Mouse (Mus musculus): ENCODE results near the gene Spaca4.

Gene Spaca4

DNA sequence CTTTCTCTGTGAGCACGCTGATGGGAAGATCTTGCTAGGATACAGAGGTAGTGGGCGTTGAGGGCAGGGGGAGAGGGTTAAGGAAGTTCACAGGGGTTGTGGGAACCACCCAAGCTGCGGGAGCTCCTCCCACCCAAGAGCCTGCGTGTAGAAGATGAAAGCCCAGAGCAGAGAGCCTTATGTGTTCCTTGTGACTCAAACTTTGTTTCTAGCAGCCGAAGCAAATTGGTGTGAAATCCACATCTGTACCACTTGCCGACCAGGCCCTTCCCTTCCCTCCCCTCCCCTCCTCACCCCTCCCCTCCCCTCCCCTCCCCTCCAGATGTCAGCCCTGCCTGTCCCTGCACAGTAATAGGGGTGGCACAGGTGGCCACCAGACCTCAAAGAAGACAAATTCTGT, 30.5 kb downstream of the Spaca4 start:
- no peak for DNase-seq

DNA sequence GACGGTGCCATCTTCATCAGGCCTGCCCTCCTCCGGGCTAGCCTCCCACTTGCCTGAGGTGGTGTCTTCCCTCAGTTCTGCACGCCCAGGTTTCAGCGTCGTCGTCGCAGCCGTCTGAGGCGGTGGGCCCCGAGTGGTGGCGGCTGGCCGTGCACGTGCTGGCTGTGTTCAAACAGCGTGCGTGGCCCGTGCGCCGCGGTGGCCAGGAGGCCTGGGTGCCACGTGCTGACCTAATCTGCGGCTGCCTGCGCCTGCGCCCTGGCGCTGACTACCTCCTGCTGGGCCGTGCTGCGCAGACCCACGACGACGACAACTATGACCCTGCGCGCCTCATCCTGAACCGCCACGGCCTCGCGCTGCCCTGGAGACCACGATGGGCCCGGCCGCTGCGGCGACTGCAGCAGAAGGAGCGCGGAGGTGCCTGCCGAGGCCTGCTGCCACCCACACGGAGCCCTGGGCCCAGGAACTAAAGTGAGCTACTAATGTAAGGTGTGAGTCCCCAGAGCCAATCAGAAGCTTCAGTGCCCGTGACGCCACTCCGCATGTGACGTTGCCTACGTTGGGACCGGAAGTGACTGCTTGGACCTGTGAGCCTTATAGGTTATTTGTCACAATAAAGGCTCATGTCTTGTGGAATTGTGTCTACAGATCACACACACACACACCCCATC, 31.6 kb downstream of the Spaca4 start, which contains the start of gene Sec1:
Gene Sec1 (minus strand): TSS at position 482 of the 671 bp plus-strand sequence.
- no peak for DNase-seq

DNA sequence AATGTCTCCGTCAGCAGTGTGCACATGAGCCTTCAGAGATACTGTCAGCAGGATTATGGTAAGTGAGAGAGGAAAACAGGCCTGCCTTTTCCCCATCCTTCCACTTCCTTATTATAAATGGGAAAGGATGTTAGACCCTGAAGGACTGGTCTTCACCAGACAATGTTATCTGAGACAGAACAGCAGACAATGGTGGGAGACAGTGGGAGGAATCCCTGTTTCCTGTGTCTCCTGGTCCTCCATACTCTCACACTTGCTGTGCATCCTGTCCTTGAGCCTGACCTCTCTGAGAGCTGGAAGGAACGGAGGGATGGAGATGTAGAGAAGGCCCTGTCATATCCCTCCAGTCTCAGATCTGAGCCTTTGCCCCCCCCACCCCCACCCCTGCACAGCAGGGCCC, 33.2 kb downstream of the Spaca4 start:
- no peak for DNase-seq

DNA sequence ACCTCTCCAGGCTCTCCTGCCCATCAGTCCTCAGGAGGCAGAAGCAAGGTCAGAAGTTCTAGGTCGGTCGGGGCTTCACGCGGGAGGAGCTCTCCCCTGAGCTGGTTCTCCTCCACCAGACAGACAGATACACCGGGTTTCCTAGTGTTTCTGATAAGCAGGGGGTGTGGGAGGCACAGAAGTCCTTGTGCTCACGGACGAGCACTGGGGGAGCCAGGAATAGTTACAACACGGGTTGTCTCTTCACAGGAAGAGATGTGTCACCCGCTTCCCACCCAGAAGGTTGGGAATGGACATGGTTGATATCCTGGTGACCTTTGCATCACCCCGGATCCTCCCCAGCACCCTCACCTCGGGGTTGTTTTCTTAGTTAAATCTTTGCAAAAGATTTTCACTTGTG, 35.8 kb downstream of the Spaca4 start:
- no peak for DNase-seq

DNA sequence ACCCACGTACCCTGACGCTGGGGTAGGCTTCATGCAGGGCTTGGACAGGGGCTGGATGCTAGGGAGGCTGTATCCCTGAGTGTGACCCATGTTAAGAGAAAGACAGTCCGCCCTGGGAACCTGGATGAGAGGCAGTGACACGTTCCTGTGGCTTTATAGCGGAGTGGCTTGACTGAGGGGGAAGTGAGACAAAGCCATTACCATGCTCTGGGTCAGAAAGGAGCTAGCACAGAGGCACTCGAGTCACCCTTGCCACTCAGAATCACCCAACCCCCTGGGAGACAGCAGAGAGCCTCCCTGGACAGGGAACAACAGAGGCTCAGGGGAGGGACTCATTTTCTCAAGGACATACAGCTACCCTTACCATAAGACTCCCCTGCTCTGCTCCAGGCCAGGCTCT, 36.5 kb downstream of the Spaca4 start:
- DNase-seq, result no peak

DNA sequence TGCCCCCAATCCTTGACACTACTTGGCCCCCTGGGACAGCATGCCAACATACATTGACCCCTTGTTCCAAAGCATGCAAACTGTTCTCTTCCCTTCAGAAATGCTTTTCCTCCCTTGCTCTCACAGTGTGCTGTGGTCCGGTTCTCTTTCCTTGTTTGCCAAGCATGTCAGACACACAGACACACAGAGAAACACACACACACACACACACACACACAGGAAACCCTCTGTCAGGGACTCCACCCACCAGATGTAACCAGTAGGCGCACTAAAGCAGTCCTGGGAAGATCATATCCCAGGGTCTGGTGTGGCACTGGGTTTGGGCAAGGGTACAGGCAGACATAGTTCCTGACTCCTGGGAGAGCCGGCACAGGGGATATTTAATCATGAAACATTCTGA, 38.8 kb downstream of the Spaca4 start:
- DNase-seq, result peak; percentile 60

DNA sequence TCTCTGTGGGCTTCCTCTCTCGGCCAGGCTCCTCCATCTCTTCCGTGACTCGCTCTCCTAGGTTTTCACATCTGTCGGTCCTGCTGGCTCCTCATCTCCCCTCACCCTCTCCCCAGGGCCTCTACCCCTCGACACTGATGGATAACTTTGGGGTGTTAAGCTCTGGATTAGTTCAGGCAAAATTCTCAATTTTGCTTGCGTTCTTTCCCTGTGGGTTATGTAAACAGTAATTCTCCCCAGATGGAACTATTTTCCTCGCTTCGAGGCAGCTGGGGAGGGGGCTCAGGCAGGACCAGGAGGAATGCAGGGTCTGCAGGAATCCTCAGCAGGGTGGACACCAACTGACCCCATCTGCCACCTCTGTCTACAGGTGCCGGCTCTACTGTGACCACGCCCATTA, 39.8 kb downstream of the Spaca4 start:
- no peak for DNase-seq

DNA sequence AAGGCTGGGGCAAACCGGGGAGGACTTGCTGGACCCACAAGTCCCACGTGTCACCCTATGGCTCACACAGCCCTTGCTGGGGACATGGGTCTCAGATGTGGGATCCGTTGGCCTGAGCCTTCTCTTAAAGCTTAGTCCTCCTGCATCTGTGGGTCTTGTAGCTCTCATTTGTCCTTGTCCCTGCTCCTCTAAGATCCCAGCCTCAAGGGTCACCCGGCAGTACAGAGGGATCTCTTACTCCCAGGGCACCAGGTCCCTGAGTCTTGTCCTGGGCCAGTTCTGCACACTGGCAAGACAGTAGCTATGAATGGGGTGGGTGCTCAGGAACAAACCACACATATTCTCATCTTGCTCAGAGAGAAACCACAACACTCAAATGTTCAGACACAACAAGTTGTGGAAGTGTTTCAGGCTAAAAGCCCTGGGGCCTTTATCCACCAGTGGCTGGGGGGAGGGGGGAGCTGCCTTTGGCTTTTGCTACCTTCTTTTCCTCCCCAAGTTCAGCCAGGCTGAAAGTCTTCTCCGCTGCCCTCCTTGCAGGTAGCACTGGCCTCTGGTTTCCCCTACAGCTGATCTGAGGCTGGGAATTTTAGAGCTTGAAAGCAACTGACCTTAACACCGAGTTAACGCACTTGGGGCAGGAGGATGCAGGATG, 42.1 kb downstream of the Spaca4 start, which contains the start of gene Ntn5:
Gene Ntn5 (plus strand): TSS at position 627 of the 655 bp plus-strand sequence.
- DNase-seq, result no peak

DNA sequence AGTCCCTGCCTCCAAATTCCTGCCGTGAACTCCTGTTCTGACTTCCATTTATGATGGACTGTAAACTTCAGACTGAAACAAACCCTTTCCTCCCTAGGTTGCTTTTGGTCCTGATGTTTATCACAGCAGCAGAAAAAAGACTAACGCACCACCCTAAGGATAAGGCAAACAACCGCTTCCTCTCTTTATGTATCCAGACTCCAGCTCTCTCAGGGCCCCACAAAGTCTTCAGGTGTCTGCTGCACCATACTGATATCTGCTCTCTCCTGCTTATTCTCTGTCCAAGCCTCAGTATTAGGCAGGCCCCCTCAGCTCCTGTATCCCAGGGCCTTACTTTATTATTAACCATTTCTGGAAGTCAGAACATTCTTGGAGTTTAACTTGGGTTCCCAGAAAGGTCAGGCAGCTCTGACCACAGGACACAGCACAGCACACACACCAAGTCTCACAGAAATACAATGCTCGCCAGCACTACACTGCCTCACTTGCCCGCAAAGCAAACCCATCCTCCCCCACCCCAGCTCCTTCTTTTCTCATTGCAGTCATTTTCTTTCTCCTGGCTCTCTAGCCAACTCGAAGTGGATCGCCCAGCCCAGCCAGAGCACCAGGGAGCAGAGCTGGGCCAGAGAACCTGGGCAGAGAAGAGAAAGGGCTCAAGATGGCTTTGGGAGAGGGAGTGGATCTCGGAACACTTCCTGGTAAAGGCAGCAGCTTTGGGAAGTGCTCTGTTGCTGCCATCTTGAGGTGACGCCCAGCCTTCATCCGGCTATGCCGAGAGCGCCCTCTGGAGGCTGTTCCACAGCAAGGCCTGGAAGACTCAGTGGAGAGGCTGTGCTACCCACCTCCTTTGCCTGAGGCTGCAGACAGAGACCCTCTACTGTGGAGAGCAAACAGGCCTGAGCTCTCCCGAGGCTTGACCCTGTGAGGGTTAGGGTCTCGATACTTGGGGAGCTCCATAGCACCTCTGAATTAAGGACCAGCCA, 43.2 kb downstream of the Spaca4 start:
- DNase-seq, result peak; percentile 94

DNA sequence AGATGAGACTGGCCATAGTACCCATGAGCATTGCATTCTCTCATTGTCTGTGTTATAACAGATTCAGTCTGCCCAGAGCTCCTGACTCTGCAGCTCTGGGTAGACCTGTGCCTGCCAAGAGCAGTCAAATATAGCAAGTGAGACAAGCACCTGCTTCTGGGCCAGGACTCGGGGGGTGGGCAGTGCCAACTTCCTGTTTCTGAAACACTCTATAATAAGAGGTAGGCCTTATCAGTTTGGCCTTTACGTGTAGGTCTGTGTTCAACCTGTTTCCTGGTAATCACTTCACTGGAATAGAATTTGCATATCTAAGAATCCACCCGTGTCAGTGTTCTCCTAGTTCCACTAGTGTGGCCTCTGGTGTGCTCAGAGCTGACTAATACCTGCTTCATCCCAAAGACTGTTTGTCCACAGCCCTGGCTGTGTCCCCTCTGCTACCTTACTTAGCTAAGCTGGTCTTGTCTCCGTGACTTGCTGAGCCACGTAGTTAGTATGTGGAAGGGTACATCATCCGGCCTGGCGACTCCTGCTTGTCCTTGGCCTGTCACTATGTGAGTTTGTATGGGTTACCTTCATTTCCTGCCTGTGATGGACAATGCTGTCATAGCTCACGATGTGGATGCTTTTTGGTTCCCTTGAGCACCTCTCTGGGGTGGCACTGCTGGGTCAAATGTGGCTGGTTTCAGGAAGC, 44.4 kb downstream of the Spaca4 start:
- DNase-seq, result peak; percentile 79

DNA sequence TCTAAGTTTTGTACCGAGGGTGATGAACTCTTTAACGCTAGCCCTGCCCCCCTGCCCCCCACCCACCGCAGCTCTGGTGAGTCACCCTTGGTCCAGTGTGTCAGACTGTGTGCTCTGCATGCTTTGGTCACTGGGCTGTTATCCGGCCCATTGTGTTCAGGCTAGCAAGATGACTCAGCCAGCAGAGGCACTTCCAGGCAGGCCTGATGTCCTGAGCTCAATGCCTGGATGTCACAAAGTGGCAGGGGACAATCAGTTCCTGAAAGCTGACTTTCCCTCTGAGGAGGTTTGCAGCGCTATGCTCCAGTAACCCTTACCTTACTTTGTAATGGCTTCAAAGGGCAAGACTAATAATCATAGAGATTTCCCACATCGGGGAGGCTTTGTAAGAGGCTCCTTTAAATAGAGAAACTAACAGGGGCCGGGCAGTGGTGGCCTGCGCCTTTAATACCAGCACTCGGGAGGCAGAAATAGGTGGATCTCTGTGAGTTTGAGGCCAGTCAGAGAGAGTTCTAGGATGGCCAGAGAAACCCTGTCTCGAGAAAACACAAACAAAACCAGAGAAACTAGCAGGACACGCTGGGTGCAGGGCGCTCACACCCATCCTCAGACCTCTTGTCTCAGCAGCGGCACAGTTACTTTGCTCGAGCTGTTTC, 45.5 kb downstream of the Spaca4 start:
- peak; percentile 75 for DNase-seq

DNA sequence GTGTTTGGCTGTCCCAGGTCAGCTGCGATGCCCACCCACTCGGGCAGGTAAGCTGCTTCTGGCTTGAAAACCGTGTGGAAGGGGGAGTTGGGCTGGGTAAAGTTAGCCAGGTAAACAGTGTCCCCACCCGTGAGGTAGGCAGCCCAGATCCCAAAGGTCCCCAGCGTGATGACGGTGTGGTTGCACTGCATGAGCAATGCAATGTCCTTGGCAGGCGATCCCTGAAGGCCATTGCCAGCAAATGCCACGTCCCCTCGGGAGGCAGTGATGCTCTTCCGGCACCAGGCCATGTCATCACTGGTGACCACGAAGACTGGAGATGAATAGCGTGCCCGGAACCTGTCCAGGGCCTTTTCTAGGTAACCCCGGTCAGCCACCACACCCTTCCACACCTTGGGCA, 47.1 kb downstream of the Spaca4 start:
- no peak for DNase-seq

DNA sequence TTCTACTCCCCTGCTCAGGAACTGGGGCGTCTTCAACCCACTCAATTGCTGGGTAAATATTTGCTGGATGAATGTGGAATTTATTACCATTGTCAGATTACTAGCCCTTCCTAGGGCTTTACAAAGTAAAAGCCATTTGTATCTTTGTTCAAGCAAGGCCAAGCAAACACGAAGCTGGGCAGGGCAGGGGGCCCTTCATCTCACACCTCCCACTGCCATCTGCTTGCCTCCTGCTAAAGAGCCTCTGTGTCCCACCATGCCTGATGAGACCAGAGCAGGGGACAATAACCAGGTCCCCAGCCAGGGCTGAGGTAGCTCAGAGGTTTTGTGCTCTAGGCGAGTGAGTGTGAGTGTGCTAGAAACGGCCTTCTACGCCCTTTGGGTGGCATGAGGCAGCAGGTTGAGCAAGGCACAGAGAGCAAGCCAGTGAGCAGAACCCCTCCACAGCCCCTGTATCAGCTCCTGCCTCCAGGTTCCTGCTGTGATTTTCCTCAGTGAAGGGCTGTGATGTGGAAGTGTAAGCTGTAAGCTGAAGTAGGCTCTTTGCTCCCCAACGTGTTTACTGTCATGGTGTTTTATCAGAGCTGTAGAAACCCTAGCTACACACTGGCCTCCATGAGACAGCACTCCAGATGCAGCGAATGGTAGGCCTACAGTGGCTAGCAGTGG, 47.9 kb downstream of the Spaca4 start:
- DNase-seq, result no peak

Measured in lung, postnatal 36 days (tissue).